Mouse (Mus musculus) E14TG2a.4 (cell line): ENCODE results near the gene Grb7.

Experiments used
- CTCF ChIP-seq: conservative IDR thresholded peaks from 2 replicates; pipeline ENCODE4 v1.5.1; 2014; ENCODE audit warnings: low read length
- NANOG ChIP-seq: IDR thresholded peaks from 2 replicates; pipeline ENCODE4 v1.6.1; 2014; ENCODE audit warnings: borderline replicate concordance, low read length, mixed read lengths
- POU5F1 ChIP-seq: IDR thresholded peaks from 2 replicates; pipeline ENCODE4 v1.6.1; 2014; ENCODE audit warnings: low read length, borderline replicate concordance

DNA sequence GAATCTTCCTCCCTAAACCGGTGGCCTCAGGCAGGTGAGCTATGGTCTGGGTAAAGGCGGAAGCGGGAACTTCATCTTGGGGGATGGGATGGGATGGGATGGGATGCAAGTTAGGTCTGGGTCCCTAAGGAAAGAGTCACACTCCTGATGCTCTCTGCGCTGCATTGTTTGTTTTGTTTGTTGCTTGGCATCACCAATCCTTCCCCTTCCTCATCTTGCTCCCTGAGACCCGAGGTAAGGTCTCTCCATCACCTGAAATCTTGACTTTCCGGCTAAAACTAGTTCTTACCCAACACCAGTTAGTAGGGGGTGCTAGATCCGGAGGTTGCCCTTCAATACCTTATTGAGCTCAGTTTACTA is 1.3 kb downstream of the Grb7 start:
- no peak for TF ChIP-seq CTCF
- no peak for TF ChIP-seq NANOG
- no peak for TF ChIP-seq POU5F1
